Mouse (Mus musculus): ENCODE measurements at regions not wholly inside any gene's neighbourhood (a gene's known extent, or its start where the extent isn't known, plus 50 kb on each side); places are given as distances from the start of the nearest gene placed in this dataset.

DNA sequence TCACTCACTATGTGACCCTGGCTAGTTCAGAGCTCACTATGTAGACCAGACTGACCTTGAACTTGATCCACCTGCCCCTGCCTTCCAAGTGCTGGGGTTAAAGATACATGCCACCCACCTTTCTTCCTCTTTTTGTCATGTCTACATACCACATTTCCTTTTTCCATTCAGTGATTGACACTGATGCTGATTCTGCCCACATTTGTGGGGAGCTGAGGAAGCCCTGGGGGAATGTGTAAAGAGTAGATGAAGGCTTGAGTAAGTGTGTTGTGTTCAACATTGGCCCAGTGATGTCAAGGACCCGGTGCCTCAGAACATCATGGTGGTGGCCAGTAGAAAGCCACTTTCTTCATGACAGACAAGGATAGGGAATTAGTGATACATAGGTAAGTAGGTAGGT lies 201.3 kb downstream of the Rpap3 start:
- DNase-seq (ENCODE audit: low read depth in 2 of 2, low spot score in 2 of 2), result no peak

- DNase-seq (ENCODE audit: low read depth in 2 of 2, low spot score in 2 of 2), result no peak
Measured at GRCm38 (mm10) chr15:97502056-97502455, 203.6 kb downstream of the Rpap3 start.

- DNase-seq (ENCODE audit: low read depth in 2 of 2, low spot score in 2 of 2), result peak; percentile 16 to 25
Measured at GRCm38 (mm10) chr15:97501420-97501819, 204.2 kb downstream of the Rpap3 start.

- no peak for DNase-seq (ENCODE audit: low read depth in 2 of 2, low spot score in 2 of 2)
Measured at GRCm38 (mm10) chr15:97499821-97500385, 205.7 kb downstream of the Rpap3 start.

DNA sequence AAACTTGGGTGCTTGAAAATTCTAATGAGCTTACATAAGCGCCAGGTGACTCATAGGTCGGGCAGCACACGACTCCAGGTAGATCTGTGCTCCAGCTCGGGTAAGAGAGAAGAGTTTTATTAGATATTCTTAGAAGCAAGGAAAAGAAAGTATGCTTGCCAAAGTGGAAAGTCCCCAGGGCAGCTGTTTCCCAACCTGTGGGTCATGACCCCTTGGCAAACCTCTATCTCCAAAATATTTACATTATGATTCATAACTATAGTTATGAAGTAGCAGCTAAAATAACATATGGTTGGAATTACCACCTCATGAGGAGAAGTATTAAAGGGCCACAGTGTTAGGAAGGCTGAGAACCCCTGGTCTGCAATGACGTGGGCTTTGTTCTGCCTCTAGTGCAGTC lies 206.4 kb downstream of the Rpap3 start:
- no peak for DNase-seq (ENCODE audit: low read depth in 2 of 2, low spot score in 2 of 2)

DNA sequence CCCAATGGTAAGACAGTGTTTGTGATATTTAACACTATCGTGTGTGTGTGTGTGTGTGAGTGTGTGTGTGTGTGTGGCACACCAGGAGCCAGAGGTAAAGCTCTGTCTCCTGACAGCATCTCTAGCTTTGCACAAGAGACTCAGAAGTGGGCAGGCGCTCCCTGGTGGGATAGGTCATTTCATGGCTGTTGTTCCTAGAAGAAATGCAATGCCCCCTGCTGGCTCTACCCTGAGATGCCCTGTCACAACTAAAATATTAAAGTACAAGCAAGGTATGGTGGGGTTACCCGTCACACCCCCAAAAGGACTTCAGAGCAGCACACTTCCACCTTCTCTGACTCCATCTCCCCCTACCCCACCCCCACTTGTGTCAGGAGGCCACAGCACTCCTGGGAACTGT lies 207.2 kb downstream of the Rpap3 start:
- DNase-seq (ENCODE audit: low read depth in 2 of 2, low spot score in 2 of 2), result peak; percentile 68 to 77

DNA sequence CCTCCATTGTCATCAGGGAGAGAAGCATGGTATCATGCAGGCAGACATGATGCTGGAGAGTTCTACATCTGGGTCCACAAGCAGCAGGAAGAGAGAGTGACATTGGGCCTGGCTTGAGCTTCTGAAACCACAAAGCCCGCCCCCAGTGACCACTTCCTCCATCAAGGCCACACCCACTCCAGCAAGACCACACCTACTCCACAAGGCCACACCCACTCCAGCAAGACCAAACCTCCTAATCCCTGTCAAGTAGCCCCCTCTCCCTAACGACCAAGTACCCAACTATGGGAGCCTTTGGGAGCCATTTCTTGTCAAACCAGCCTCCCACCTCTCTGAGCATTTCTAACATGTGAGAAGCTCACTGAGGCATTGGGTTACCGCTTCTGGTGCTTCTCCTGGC lies 209.6 kb downstream of the Rpap3 start:
- DNase-seq (ENCODE audit: low read depth in 2 of 2, low spot score in 2 of 2), result no peak

DNA sequence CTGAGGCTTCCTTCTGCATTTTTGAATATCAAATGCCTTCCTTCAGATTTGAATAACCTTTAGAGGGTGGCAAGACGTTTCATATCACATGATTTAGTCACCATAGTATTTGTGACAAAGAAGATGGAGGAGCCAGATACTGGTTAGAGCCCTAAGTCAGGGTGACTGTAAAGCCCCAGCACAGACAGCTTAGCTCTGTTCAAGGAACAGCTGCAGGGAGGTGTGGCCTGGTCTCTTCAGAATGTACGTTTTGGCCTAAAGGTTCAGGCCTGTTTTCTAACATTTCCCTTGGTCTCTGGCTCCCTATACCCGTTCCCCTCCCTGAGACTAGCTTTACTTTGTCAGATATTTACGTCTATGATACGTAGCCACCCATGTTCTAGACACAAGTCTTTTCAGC lies 212.3 kb downstream of the Rpap3 start:
- no peak for DNase-seq (ENCODE audit: low read depth in 2 of 2, low spot score in 2 of 2)

- no peak for DNase-seq (ENCODE audit: low read depth in 2 of 2, low spot score in 2 of 2)
Measured at GRCm38 (mm10) chr15:97491796-97492195, 213.8 kb downstream of the Rpap3 start.

DNA sequence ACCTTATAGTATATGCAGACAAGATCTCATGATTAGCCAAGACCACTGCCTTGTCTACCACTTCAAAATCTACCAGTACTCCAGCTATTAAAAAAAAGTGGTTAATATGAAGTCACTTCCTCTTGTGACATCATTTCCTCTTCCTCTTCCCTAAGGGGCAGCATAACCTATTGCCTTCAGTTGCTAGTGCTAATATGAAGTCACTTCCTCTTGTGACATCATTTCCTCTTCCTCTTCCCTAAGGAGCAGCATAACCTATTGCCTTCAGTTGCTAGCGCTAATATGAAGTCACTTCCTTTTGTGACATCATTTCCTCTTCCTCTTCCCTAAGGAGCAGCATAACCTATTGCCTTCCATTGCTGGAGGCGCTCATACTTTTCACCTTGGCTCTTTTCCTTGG lies 218.2 kb downstream of the Rpap3 start:
- DNase-seq (ENCODE audit: low read depth in 2 of 2, low spot score in 2 of 2), result no peak

DNA sequence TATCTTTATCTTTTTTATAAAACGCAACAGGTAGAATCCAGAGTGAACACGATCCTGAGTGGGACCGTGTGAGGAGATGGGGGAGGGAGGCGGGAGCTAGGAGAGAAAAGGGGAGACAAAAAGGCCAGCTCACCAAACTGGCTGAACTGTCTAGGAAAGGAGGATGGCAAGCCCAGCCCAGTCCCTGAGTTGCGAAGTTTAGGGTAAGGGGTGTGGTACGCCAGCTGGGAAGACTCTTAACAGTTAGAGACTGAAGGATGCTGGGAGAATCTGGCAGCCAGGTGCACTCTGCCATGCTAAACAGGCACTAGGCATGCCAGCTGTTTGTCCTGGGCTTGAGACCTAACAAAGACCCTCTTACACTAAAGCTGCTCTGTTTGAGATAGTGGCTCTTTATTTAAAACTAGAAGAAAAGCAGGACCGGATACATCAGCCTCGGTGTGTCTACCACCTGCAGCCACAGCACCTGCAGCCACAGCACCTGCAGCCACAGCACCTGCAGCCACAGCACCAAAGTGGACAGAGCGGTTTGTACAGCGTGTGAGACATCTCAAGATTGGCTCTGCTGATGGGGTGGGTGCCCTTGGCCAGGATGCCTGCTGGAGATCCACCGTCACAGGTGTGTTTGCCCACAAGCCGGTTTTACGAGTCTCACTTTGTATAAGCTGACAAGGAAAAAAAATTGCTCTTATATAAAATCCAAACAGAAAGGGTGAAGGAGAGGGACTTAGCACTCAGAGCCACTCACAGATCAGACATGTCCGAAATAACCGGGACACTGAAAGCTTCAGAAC lies 225.1 kb upstream of the Amigo2 start:
- peak in 1 of 2 experiments; percentile 1 for DNase-seq (ENCODE audit: low read depth in 2 of 2, low spot score in 2 of 2)

GRCm38 (mm10) chr15:97471476-97471875 lies 224.4 kb upstream of the Amigo2 start:
- DNase-seq (ENCODE audit: low read depth in 2 of 2, low spot score in 2 of 2), result peak in 1 of 2 experiments; percentile 0

DNA sequence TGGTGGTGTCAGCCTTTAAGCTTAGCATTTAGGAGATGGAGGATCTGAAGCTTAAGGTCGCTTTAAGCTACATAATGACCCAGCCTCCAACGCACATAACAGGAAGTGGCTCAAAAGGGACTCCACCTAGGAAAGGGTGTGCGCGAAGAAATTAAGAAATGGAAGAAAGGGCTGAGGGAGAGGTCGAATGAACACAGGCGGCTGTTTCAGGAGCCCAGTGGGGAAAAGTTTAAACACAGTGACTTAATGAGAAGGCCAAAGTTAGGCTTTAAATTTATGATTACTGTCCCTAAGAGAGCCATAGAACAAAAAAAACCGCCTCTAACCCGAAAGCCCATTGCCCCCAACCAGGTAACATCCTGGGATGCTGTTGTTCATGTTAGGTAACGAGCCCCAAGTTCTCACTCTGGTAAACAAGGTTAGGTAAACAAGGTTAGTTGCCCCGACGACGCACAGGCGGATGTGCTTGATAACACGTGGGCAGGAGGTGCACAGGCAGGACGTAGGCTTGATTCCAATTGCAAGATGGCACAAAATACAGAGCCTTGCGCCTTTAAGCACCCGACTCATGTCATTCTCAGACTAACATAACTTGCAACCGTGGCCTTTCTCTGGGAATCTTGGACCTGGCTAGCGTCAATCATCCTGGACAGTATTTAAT lies 222.7 kb upstream of the Amigo2 start:
- DNase-seq (ENCODE audit: low read depth in 2 of 2, low spot score in 2 of 2), result peak; percentile 67 to 71

- peak; percentile 64 to 72 for DNase-seq (ENCODE audit: low read depth in 2 of 2, low spot score in 2 of 2)
Measured at GRCm38 (mm10) chr15:97468732-97469683, 221.9 kb upstream of the Amigo2 start.

DNA sequence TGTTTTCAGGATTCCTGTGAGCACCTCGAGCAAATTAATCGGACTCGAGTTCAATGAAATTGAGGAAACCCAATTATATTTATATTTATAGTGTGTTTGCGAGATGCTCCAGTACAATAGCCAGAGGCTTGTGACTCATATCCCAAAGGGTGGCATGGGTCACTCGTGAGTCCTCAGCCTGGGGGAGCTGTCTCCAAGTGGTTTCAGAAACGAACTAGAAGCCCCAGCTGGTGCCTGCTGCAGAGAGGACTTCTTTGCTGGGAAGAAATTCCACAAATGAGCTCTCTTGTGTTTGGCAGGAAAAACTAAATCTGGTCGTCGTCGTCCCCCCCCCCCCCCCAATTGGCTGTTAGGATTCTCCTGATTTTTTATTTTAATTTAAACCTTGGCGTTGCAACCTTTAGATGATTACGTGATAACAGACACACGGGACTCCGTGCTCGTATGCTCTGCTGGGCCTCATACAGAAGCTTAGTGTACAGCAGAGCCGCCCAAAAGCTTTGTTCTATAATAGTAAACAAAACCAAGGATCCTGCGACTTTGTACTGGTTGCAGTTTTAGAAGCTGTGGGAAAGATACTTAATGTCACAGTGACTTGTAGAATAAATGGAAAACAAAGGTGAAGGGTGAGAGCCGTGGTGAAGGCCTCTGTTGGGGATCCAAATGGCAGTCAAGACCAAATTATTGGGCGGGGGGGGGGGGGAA lies 220.8 kb upstream of the Amigo2 start:
- peak in 1 of 2 experiments; percentile 5 for DNase-seq (ENCODE audit: low read depth in 2 of 2, low spot score in 2 of 2)

GRCm38 (mm10) chr15:97466906-97467465 lies 219.9 kb upstream of the Amigo2 start:
- DNase-seq (ENCODE audit: low read depth in 2 of 2, low spot score in 2 of 2), result peak in 1 of 2 experiments; percentile 25

DNA sequence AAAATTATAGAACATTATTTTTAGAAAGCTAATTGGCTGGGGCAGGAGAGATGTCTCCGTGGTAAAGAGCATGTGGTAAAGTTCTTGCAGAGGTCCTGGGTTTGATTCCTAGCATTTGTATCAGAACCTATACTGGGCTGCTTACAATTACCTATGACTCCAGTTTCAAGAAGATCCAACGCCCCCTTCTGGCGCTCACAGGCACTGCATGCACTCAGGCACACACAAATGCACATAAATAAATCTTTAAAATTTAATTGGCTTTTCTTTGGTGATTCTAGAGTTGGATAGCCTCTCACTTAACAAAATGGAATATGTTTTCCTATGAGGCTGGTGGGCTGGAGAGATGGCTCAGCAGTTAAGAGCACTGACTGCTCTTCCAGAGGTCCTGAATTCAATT lies 219.0 kb upstream of the Amigo2 start:
- peak; percentile 51 to 70 for DNase-seq (ENCODE audit: low read depth in 2 of 2, low spot score in 2 of 2)

GRCm38 (mm10) chr15:97465366-97465765 lies 218.3 kb upstream of the Amigo2 start:
- DNase-seq (ENCODE audit: low read depth in 2 of 2, low spot score in 2 of 2), result no peak

DNA sequence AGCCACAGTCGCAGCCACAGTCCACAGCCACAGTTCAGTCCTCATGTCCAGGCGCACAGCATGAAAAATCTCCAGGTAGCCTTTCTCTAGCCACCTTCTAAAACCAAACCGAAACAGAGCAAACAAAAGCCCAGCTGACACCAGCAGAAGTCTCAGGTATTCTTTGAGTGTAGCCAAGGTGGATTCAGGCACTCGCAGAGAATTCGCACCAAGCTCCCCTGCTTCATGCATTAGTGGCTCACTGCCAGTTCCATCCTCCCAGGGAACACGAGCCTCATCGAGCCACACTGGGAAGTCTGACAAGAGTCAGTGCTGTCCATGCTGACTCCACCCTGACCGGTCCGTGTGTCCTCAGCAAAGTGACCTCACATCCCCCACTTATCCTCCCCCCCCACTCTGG lies 217.7 kb upstream of the Amigo2 start:
- DNase-seq (ENCODE audit: low read depth in 2 of 2, low spot score in 2 of 2), result no peak

GRCm38 (mm10) chr15:97462587-97462986 lies 215.5 kb upstream of the Amigo2 start:
- no peak for DNase-seq (ENCODE audit: low read depth in 2 of 2, low spot score in 2 of 2)

All from CD8-positive naive resting alpha-beta T cell, adult 2 months (primary cell).